Mouse (Mus musculus) central nervous system, embryonic 14 days (tissue): ENCODE results near the gene Kmt2e. TPM values are rescaled to one million over a fixed set of nuclear protein-coding genes. Genes with fewer than 3 reads are reported as not detected.

ENCODE experiments used
- polyA plus RNA-seq: library from polyadenylated mRNA; depleted of rRNA; stranded (reverse); fragments of >200 nt; gene quantifications from 2 replicates; pipeline ENCODE4 v1.2.3, GENCODE M21; 2012; rRNA removed

Gene Kmt2e
- 56.2 and 62.0 TPM in 2 replicates for polyA plus RNA-seq

DNA sequence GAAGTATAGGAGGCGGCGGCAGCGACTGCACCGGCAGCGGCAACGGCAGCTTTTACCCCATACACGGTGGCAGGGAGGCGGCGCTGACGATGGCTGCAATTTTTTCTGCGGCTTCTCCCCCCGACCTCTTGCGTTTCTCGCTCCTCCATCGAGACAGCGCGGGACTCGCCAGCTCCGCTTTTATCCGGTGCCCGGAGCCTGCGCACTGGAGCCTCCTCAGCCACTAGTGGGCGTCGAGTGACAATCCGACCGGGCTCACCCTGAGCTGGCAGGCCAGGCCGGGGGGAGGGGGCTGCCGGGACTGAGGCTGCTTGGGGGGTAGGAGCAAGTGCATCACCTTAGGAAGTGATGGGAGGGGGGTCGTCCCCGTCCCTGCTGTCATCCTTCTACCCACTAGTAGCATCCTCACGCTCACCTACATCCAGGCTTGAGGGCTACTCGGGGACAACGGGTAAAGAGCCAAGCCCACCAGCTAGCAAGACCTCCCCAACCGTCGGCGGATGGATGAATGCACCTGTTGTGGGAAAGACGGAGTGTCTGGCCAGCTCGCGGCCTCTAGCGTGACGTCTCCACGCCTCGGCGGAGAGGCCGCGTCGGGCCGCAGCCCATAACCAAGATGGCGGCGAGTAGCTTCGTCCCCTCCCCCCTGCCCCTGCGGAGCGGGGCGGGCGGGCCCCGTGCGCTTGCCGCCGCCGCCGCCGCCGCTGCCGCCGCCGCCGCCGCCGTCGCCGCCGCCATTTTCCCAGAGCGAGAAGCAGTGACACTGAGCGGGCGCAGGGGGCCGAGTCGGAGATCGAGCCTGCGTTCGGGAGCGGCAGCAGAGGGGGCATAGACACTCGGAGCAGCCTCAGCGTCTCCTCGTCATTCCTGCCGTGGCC, at the start of gene Kmt2e:
Gene Kmt2e, plus strand, starts transcription at position 722 of the 878 bp plus-strand sequence.

